Mouse (Mus musculus): ENCODE measurements around the gene Gm21738. TPM values are rescaled to one million over a fixed set of nuclear protein-coding genes. Genes with fewer than 3 reads are reported as not detected.

The Gm21738 gene
- not detected for total RNA-seq (2023)

DNA sequence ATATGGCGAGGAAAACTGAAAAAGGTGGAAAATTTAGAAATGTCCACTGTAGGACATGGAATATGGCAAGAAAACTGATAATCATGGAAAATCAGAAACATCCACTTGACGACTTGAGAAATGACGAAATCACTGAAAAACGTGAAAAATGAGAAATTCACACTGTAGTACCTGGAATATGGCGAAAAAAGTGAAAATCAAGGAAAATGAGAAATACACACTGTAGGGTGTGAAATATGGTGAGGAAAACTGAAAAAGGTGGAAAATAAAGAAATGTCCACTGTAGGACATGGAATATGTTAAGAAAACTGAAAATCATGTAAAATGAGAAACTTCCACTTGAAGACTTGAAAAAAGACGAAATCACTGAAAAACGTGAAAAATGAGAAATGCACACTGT lies at the start of gene Gm21738:
Gm21738 (minus strand) TSS at position 101 of the 400 bp plus-strand sequence.

Other genes starting within 250 kb of the Gm21738 start
- gene Gm2244, start 131.0 kb upstream of the Gm21738 start, total RNA-seq (2023), result not detected
- 0.68 TPM for gene Gm2237, start 166.2 kb upstream of the Gm21738 start, total RNA-seq (2023)
- gene Gm5458, start 183.7 kb upstream of the Gm21738 start, total RNA-seq (2023), result not detected